Comparison of ENCODE assay signal across 10 mouse cellular contexts in genomic region chr4:137857116-137857515, GRCm38 (mm10). TPM values are rescaled to one million over a fixed set of nuclear protein-coding genes. Genes with fewer than 3 reads are reported as not detected.
DNase-seq lines count a peak whose midpoint lies in the region; ATAC-seq lines count a peak whose summit lies in the region.
"Had no signal": no experiment of that assay in that cellular context is flagged by ENCODE, and none has a peak within 500 bp of the region (broad histone marks: within the 10 kb centered on the region; RNA-seq: fewer than 3 reads in every experiment).

No protein-coding gene starts in this region.

- WGBS in hindbrain, embryonic 11.5 days = 27% methylated on average over 7 of the region's 7 CpGs
- 28% methylated on average over 7 of the region's 7 CpGs for WGBS in hindbrain, embryonic 12.5 days
- 24% methylated on average over 7 of the region's 7 CpGs for WGBS in limb, embryonic 11.5 days
- WGBS in intestine, embryonic 16.5 days = 39% methylated on average over 7 of the region's 7 CpGs

- no peak overlapping the region for H3K9ac ChIP-seq in hindbrain, embryonic 11.5 days (ENCODE audit: low read depth, low read length)
- H3K9ac ChIP-seq in hindbrain, embryonic 12.5 days = no peak overlapping the region
- H3K9ac ChIP-seq in limb, embryonic 11.5 days (ENCODE audit: low read length) = no peak overlapping the region
- H3K9ac ChIP-seq in intestine, embryonic 16.5 days (ENCODE audit: low read depth, low read length) = no peak overlapping the region

- no peaks in the 10 kb centered on the region for H3K9me3 ChIP-seq in hindbrain, embryonic 11.5 days (ENCODE audit: control insufficient read depth, low read length)
- no peaks in the 10 kb centered on the region for H3K9me3 ChIP-seq in hindbrain, embryonic 12.5 days (replicated peaks)
- no peaks in the 10 kb centered on the region for H3K9me3 ChIP-seq in limb, embryonic 11.5 days (ENCODE audit: control insufficient read depth, low read length)
- no peaks in the 10 kb centered on the region for H3K9me3 ChIP-seq in intestine, embryonic 16.5 days (ENCODE audit: control insufficient read depth, low read length)

- no peak overlapping the region for H3K27ac ChIP-seq in hindbrain, embryonic 11.5 days (ENCODE audit: low read depth, low read length)
- H3K27ac ChIP-seq in hindbrain, embryonic 12.5 days = no peak overlapping the region
- H3K27ac ChIP-seq in limb, embryonic 11.5 days (replicated peaks; ENCODE audit: low read depth, low read length) = no peak overlapping the region
- H3K27ac ChIP-seq in intestine, embryonic 16.5 days (ENCODE audit: low read length) = no peak overlapping the region
- H3K27ac ChIP-seq: macrophage had no signal

- no peaks in the 10 kb centered on the region for H3K36me3 ChIP-seq in hindbrain, embryonic 11.5 days (ENCODE audit: control insufficient read depth, insufficient read depth, low read length)
- H3K36me3 ChIP-seq in hindbrain, embryonic 12.5 days = no peaks in the 10 kb centered on the region
- no peaks in the 10 kb centered on the region for H3K36me3 ChIP-seq in limb, embryonic 11.5 days (ENCODE audit: control insufficient read depth, insufficient read depth, low read length)
- H3K36me3 ChIP-seq in intestine, embryonic 16.5 days (ENCODE audit: control insufficient read depth, insufficient read depth, low read length) = no peaks in the 10 kb centered on the region

- no peak overlapping the region for H3K4me2 ChIP-seq in hindbrain, embryonic 11.5 days (replicated peaks; ENCODE audit: low read depth, low read length)
- no peak overlapping the region for H3K4me2 ChIP-seq in hindbrain, embryonic 12.5 days (replicated peaks)
- no peak overlapping the region for H3K4me2 ChIP-seq in limb, embryonic 11.5 days (ENCODE audit: low read depth, severe bottlenecking)
- no peak overlapping the region for H3K4me2 ChIP-seq in intestine, embryonic 16.5 days (ENCODE audit: low read depth, low read length)

- no peaks in the 10 kb centered on the region for H3K27me3 ChIP-seq in hindbrain, embryonic 11.5 days (ENCODE audit: control insufficient read depth, insufficient read depth, low read length)
- H3K27me3 ChIP-seq in hindbrain, embryonic 12.5 days = no peaks in the 10 kb centered on the region
- no peaks in the 10 kb centered on the region for H3K27me3 ChIP-seq in limb, embryonic 11.5 days (ENCODE audit: control insufficient read depth, insufficient read depth, low read length)
- H3K27me3 ChIP-seq in intestine, embryonic 16.5 days (replicated peaks; ENCODE audit: control insufficient read depth, insufficient read depth, low read length) = no peaks in the 10 kb centered on the region

- ATAC-seq in hindbrain, embryonic 11.5 days (ENCODE audit: low FRiP score) = no peak
- no peak for ATAC-seq in hindbrain, embryonic 12.5 days (ENCODE audit: low FRiP score)
- ATAC-seq in limb, embryonic 11.5 days (ENCODE audit: insufficient number of reproducible peaks, low FRiP score, low TSS enrichment, low read depth) = no peak
- no peak for ATAC-seq in intestine, embryonic 16.5 days

- no peaks in the 10 kb centered on the region for H3K4me1 ChIP-seq in hindbrain, embryonic 11.5 days (replicated peaks; ENCODE audit: control insufficient read depth, insufficient read depth, low read length)
- peaks cover 8% of the 10 kb centered on the region for H3K4me1 ChIP-seq in hindbrain, embryonic 12.5 days
- H3K4me1 ChIP-seq in limb, embryonic 11.5 days (ENCODE audit: control insufficient read depth, insufficient read depth, low read length) = no peaks in the 10 kb centered on the region
- peaks cover 27% of the 10 kb centered on the region for H3K4me1 ChIP-seq in intestine, embryonic 16.5 days (ENCODE audit: control insufficient read depth, insufficient read depth, low read length)

- no peak overlapping the region for H3K4me3 ChIP-seq in hindbrain, embryonic 11.5 days (ENCODE audit: low read depth, low read length)
- H3K4me3 ChIP-seq in hindbrain, embryonic 12.5 days = no peak overlapping the region
- H3K4me3 ChIP-seq in limb, embryonic 11.5 days (ENCODE audit: low read depth, low read length) = no peak overlapping the region
- H3K4me3 ChIP-seq in intestine, embryonic 16.5 days (ENCODE audit: low read length) = no peak overlapping the region
- H3K4me3 ChIP-seq: erythroblast, embryonic 14.5 days had no signal

- DNase-seq in hindbrain, embryonic 11.5 days (ENCODE audit: low spot score) = peak; percentile 72
- DNase-seq in CD8-positive naive resting alpha-beta T cell, adult 2 months (ENCODE audit: low read depth in 2 of 2, low spot score in 2 of 2) = peak; percentile 55 to 68
- DNase-seq in adrenal gland, postnatal 10 days = peak; percentile 69
- DNase-seq in limb, embryonic 11.5 days (ENCODE audit: low spot score) = peak; percentile 75
- DNase-seq in spleen, postnatal 14 days (ENCODE audit: low spot score in 2 of 2) = peak; percentile 35 to 63
- DNase-seq in gastrocnemius, adult 8-10 months (ENCODE audit: low spot score in 2 of 2) = no peak

RNA-seq across cellular contexts. Expression of gene Ece1, which starts 4.9 kb away (rescaled TPM):
- 25.1 and 29.2 TPM in 2 replicates for polyA plus RNA-seq in hindbrain, embryonic 11.5 days (2014; fragmentation: Nextera tagmentation; extraction: Ambion mirVana)
- polyA plus RNA-seq in hindbrain, embryonic 12.5 days (2016; fragmentation: Nextera tagmentation; extraction: Ambion mirVana) = 20.1 and 38.1 TPM in 2 replicates
- total RNA-seq in adrenal gland, postnatal 10 days (2021) = 100 to 1,000 TPM; 183 to 188 TPM
- 38.0 and 39.0 TPM in 2 replicates for polyA plus RNA-seq in limb, embryonic 11.5 days (2014; fragmentation: Nextera tagmentation; extraction: Ambion mirVana)
- 10 to 100 TPM; 48.8 to 97.1 (median 69.4) TPM for total RNA-seq in gastrocnemius, adult 8-10 months (2022)
- 56.0 and 63.0 TPM in 2 replicates for polyA plus RNA-seq in intestine, embryonic 16.5 days (2015; fragmentation: Nextera tagmentation; extraction: Ambion mirVana)

Comparison
In these comparisons a context has a peak if more than half of its experiments do, and no peak if none do; other contexts are left out.
1. DNase-seq: peak in hindbrain, embryonic 11.5 days (single experiment), CD8-positive naive resting alpha-beta T cell, adult 2 months (2 of 2), adrenal gland, postnatal 10 days (single experiment), limb, embryonic 11.5 days (single experiment) and spleen, postnatal 14 days (2 of 2); none in gastrocnemius, adult 8-10 months (0 of 2).